Mouse (Mus musculus): Measurements from ENCODE around the gene Tead1. TPM values are rescaled to one million over a fixed set of nuclear protein-coding genes. Genes with fewer than 3 reads are reported as not detected.
"Not testable (repeated sequence)": the region's sequence is repeated elsewhere in the genome, so short reads cannot be mapped to it uniquely, and the experiment has no call there.

The Tead1 gene
- total RNA-seq, 4 experiments from 2014 or later = 166 to 191 (median 175) TPM

- DNase-seq (ENCODE audit: low spot score) = no peak
These were observed 236.5 kb downstream of the Tead1 start for GRCm38 (mm10) chr7:112915571-112915970.

GRCm38 (mm10) chr7:112917613-112918278 is 238.6 kb downstream of the Tead1 start:
- DNase-seq (ENCODE audit: low spot score) = peak; percentile 10

- DNase-seq (ENCODE audit: low spot score) = peak; percentile 35
These were observed 239.3 kb downstream of the Tead1 start for GRCm38 (mm10) chr7:112918279-112918991.

- peak; percentile 36 for DNase-seq (ENCODE audit: low spot score)
These were observed 240.7 kb downstream of the Tead1 start for GRCm38 (mm10) chr7:112919845-112920244.

- DNase-seq (ENCODE audit: low spot score) = no peak
These were observed 243.7 kb downstream of the Tead1 start for GRCm38 (mm10) chr7:112922801-112923200.

- no peak for DNase-seq (ENCODE audit: low spot score)
These were observed 244.6 kb downstream of the Tead1 start for GRCm38 (mm10) chr7:112923712-112924111.

- no peak for DNase-seq (ENCODE audit: low spot score)
These were observed 251.6 kb downstream of the Tead1 start for GRCm38 (mm10) chr7:112930669-112931068.

GRCm38 (mm10) chr7:112935876-112936275 is 256.8 kb downstream of the Tead1 start:
- not testable (repeated sequence) for DNase-seq (ENCODE audit: low spot score)

GRCm38 (mm10) chr7:112937089-112937488 is 258.0 kb downstream of the Tead1 start:
- DNase-seq (ENCODE audit: low spot score) = no peak

GRCm38 (mm10) chr7:112938959-112939358 is 259.8 kb downstream of the Tead1 start:
- DNase-seq (ENCODE audit: low spot score) = no peak

GRCm38 (mm10) chr7:112942567-112942966 is 263.4 kb downstream of the Tead1 start:
- no peak for DNase-seq (ENCODE audit: low spot score)

GRCm38 (mm10) chr7:112943056-112943455 is 263.9 kb downstream of the Tead1 start:
- DNase-seq (ENCODE audit: low spot score) = no peak

GRCm38 (mm10) chr7:112946706-112947105 is 267.6 kb downstream of the Tead1 start:
- no peak for DNase-seq (ENCODE audit: low spot score)

GRCm38 (mm10) chr7:112953777-112954291 is 274.7 kb downstream of the Tead1 start, which contains the start of gene Rassf10:
TSS of gene Rassf10 (plus strand) at chr7:112953962.
- peak; percentile 75 for DNase-seq (ENCODE audit: low spot score)

GRCm38 (mm10) chr7:112954351-112955102 is 275.4 kb downstream of the Tead1 start:
- no peak for DNase-seq (ENCODE audit: low spot score)

GRCm38 (mm10) chr7:112955103-112955827 is 276.1 kb downstream of the Tead1 start:
- no peak for DNase-seq (ENCODE audit: low spot score)

GRCm38 (mm10) chr7:112955955-112956354 is 276.8 kb downstream of the Tead1 start:
- no peak for DNase-seq (ENCODE audit: low spot score)
